Mouse (Mus musculus): ENCODE data around the gene Dnajc4. TPM values are rescaled to one million over a fixed set of nuclear protein-coding genes. Genes with fewer than 3 reads are reported as not detected.

The Dnajc4 gene
- total and polyA plus RNA-seq, 3 experiments: 45.6 to 57.6 (median 57.4) TPM

DNA sequence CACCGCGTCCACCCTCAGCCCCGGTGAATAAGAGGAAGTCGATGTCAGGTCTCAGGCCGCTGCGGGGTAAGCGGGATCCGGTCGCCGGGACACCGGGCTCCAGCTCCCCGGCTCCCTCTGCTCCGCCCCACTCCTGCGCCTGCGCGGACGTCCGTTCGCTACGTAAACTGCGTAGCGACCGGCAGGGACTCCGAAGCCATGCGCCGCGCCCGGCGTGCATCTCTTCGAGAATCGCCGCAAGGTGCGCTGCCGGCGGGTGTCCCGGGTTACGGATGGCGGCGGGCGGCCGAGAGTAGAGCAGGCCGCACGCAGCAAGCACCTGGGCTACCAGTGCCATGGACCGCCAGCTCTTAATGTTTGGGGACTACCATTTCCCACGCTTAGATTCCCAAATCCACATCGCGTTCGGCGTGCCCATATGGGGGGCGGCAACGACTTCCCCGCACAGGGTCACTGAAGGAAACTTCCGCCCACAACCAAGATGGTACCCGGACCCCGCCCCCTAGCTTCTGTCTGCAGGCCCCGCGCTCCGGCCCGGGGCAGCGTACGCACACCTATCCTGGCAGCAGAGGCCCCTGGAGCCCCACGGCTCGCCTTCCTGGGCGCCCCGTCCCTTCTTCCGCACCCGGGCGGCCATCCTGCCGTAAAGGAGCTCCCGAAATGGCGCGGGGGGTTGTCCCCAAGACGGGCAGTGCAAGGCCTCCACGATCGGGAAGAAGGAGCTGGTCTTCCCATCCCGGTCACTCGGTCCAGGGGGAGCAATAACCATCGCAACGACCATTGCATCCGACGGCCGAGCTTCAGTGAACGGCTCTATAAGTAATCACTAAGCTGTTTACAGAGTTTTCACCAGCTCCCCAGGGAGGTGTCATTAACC, 50.8 kb downstream of the Dnajc4 start, which contains the start of gene Bad:
TSS of gene Bad (plus strand) at position 490 of the 877 bp plus-strand sequence.
- peak; percentile 94 to 98 for DNase-seq
- Histone ChIP-seq H3K27me3 (ENCODE audit: control insufficient read depth, insufficient read depth, low read length) (no peaks in the 10 kb centered on the region), H3K4me3 (peak within 1 kb of the TSS; percentile 80), H3K36me3 (ENCODE audit: control insufficient read depth, insufficient read depth, low read length) (no peaks in the 10 kb centered on the region), H3K9ac (ENCODE audit: low read depth, low read length) (peak within 1 kb of the TSS; percentile 91), H3K27ac (peak within 1 kb of the TSS; percentile 84), H3K79me2 (replicated peaks; ENCODE audit: control insufficient read depth, insufficient read depth, low read length) (no peaks in the 10 kb centered on the region), H3K4me1 (ENCODE audit: control insufficient read depth, insufficient read depth, low read length) (peaks cover 3% of the 10 kb centered on the region)
- under 1% methylated on average over 83 of the region's 83 CpGs for WGBS
- intact Hi-C loops (cut with DNase I): loop anchor here (1.0 to 5.0 kb wide), 2 partner anchors 10 to 36 kb away; partner anchors contain the start of gene Plcb3
- TF ChIP-seq CTCF (IDR thresholded peaks at IDR 0.05): peak; percentile 38
- TF ChIP-seq EP300 (IDR thresholded peaks at IDR 0.05; ENCODE audit: insufficient read depth, low read depth, low read length): peak; percentile 27; the same call in 1 of the 2 replicates
- peak; percentile 77 for TF ChIP-seq POLR2A (IDR thresholded peaks at IDR 0.05; ENCODE audit: insufficient read depth, low read depth, low read length)

DNA sequence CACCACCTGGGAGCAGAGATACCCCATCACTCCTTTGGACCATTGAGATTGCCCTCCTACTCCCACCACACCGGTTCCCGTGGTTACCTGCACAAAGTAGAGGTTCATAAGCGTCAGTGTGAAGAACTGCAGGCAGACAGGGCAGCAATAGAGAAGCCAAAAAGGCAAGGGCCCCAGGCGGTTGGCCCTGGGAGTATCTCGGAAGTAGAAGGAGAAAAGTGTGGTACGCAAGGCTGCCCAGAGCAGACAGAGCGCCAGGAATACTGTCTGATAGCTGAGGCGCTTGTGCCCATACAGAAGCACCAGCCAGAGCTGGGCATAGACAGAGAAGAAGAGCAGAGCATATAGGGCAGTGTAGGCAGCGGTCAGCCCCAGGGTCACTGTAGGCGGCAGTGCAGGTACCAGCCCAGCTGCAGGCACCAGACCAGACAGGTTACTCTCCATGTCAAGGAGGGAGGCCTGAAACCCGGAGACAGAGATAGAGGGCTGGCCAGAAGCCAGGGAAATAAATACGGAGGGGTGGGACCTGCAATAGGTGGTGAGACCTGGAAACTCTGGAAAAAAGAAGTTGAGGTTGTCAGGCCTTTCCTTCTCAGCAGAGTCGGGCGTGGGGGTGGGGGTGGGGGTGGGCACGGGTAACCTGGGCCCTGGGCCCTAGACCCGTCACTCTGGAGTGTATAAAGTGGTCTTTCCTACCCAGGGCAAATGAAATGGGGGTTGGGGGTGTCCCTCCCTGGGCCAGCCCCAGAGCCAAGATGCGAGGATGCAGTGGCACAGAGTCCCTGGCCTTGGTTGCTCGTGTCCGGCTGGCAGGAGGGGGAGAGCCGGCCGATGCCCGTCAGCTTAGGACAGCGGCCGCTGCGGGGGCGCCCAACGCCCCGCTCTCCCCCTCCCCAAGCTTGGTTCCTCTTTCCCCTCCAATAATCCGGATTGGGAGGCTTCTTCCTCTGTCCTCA, 51.7 kb downstream of the Dnajc4 start:
- H3K9ac ChIP-seq (ENCODE audit: low read depth, low read length): peak overlapping the region; percentile 83
- intact Hi-C loops (cut with DNase I): loop anchor here (5.0 kb wide), 1 partner anchor 37 kb away; the partner anchor contains the start of gene Plcb3
- TF ChIP-seq EP300 (IDR thresholded peaks at IDR 0.05; ENCODE audit: insufficient read depth, low read depth, low read length): no peak
- peak overlapping the region; percentile 80 for H3K4me3 ChIP-seq
- H3K79me2 ChIP-seq (replicated peaks; ENCODE audit: control insufficient read depth, insufficient read depth, low read length): no peaks in the 10 kb centered on the region
- H3K36me3 ChIP-seq (ENCODE audit: control insufficient read depth, insufficient read depth, low read length): no peaks in the 10 kb centered on the region
- peak in 1 of 2 experiments; percentile 22 for DNase-seq
- H3K4me1 ChIP-seq (ENCODE audit: control insufficient read depth, insufficient read depth, low read length): peaks cover 3% of the 10 kb centered on the region
- H3K27me3 ChIP-seq (ENCODE audit: control insufficient read depth, insufficient read depth, low read length): no peaks in the 10 kb centered on the region
- WGBS: 20% methylated on average over 29 of the region's 29 CpGs
- peak overlapping the region; percentile 84 for H3K27ac ChIP-seq

DNA sequence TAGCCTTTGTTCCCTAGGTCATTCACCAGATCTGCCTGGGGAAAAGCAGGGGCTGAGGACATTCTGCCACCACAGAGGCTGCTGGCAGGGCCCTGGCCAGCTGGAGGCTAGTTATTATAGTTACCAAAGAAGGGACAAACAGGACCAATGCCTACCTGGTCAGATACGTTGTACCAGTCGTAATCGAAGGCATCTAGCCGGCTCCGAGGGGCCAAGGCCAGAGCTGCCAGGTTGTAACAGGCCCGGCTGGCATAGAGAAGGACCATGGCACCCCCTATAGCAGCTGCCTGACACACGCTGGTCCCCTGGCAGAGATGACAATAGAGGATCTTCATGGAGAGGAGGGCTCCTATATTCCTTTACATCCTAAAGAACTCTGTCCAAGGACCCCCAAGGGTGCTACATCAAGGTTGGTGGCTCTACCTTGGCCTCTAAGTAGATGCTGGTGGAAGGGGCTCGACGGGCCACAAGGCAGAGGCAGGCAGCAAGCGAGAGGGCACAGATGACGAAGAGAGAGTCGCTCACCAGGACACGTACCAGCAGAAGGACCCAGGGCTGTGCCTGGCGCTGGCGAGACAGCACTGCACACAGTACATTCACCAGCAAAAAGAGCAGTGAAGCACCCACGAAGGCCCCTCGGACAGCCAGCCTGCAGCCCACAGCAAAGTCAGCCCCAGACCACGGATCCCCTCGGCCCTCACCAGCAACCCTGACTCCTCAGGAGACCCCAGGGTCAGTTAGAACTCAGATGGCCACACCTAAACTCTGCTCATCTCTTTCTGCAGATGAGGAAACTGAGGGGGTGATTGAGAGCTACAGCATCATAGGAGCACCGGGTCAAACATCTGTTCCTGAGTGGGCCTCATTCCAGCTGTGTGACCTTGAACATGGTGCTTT, 53.0 kb downstream of the Dnajc4 start:
- H3K9ac ChIP-seq (ENCODE audit: low read depth, low read length): no peak overlapping the region
- H3K36me3 ChIP-seq (ENCODE audit: control insufficient read depth, insufficient read depth, low read length): no peaks in the 10 kb centered on the region
- peaks cover 2% of the 10 kb centered on the region; the same call in 1 of the 2 replicates for H3K27me3 ChIP-seq (ENCODE audit: control insufficient read depth, insufficient read depth, low read length)
- peak overlapping the region; percentile 78; the same call in 1 of the 2 replicates for H3K27ac ChIP-seq
- no peak overlapping the region for H3K4me3 ChIP-seq
- no peak for DNase-seq
- intact Hi-C loops (cut with DNase I): loop anchor here (2.0 to 5.0 kb wide), 3 partner anchors 13 to 38 kb away; partner anchors contain the start of genes Catsperz and Plcb3
- peaks cover 3% of the 10 kb centered on the region for H3K4me1 ChIP-seq (ENCODE audit: control insufficient read depth, insufficient read depth, low read length)
- H3K79me2 ChIP-seq (replicated peaks; ENCODE audit: control insufficient read depth, insufficient read depth, low read length): no peaks in the 10 kb centered on the region
- WGBS: 91% methylated on average over 20 of the region's 20 CpGs
- no peak for TF ChIP-seq EP300 (IDR thresholded peaks at IDR 0.05; ENCODE audit: insufficient read depth, low read depth, low read length)
- no peak for TF ChIP-seq CTCF (IDR thresholded peaks at IDR 0.05)
- TF ChIP-seq POLR2A (IDR thresholded peaks at IDR 0.05; ENCODE audit: insufficient read depth, low read depth, low read length): no peak

Other genes with a start within 250 kb of the Dnajc4 start
- gene Rps6ka4, start 151.9 kb downstream of the Dnajc4 start, total RNA-seq (2021): 10 to 100 TPM; 15.9 to 17.9 TPM
- 11.8 and 12.9 TPM in 2 replicates for gene Rps6ka4, start 151.9 kb downstream of the Dnajc4 start, polyA plus RNA-seq (2012; rRNA removed)
- gene Ccdc88b, start 134.4 kb downstream of the Dnajc4 start, total RNA-seq (2021): 1 to 10 TPM in 1 of 2 experiments, under 1 TPM in 1; 0.86 to 1.0 TPM
- gene Ccdc88b, start 134.4 kb downstream of the Dnajc4 start, polyA plus RNA-seq (2012; rRNA removed): 0.94 and 1.8 TPM in 2 replicates
- gene Trmt112, start 82.9 kb downstream of the Dnajc4 start, total RNA-seq (2021): 10 to 100 TPM; 32.0 to 38.5 TPM
- gene Trmt112, start 82.9 kb downstream of the Dnajc4 start, polyA plus RNA-seq (2012; rRNA removed): 67.9 and 71.5 TPM in 2 replicates
- gene Prdx5, start 82.5 kb downstream of the Dnajc4 start, total RNA-seq (2021): 100 to 1,000 TPM; 651 to 766 TPM
- 411 and 490 TPM in 2 replicates for gene Prdx5, start 82.5 kb downstream of the Dnajc4 start, polyA plus RNA-seq (2012; rRNA removed)
- 100 to 1,000 TPM; 156 to 180 TPM for gene Esrra, start 70.8 kb downstream of the Dnajc4 start, total RNA-seq (2021)
- 135 and 152 TPM in 2 replicates for gene Esrra, start 70.8 kb downstream of the Dnajc4 start, polyA plus RNA-seq (2012; rRNA removed)
- not detected for gene Catsperz, start 67.2 kb downstream of the Dnajc4 start, total RNA-seq (2021)
- 0.23 and 0.64 TPM in 2 replicates for gene Catsperz, start 67.2 kb downstream of the Dnajc4 start, polyA plus RNA-seq (2012; rRNA removed)
- not detected for gene Kcnk4, start 58.1 kb downstream of the Dnajc4 start, total RNA-seq (2021)
- gene Kcnk4, start 58.1 kb downstream of the Dnajc4 start, polyA plus RNA-seq (2012; rRNA removed): 0.21 TPM in 1 of 2 replicates, not detected in the other
- gene Bad, start 50.7 kb downstream of the Dnajc4 start, total RNA-seq (2021): 10 to 100 TPM; 21.1 to 25.8 TPM
- gene Bad, start 50.7 kb downstream of the Dnajc4 start, polyA plus RNA-seq (2012; rRNA removed): 30.6 and 33.5 TPM in 2 replicates
- gene Gpr137, start 50.1 kb downstream of the Dnajc4 start, total RNA-seq (2021): 10 to 100 TPM; 34.1 to 35.4 TPM
- 53.4 and 60.4 TPM in 2 replicates for gene Gpr137, start 50.1 kb downstream of the Dnajc4 start, polyA plus RNA-seq (2012; rRNA removed)
- 10 to 100 TPM; 85.8 to 91.0 TPM for gene Ppp1r14b, start 17.6 kb downstream of the Dnajc4 start, total RNA-seq (2021)
- gene Ppp1r14b, start 17.6 kb downstream of the Dnajc4 start, polyA plus RNA-seq (2012; rRNA removed): 42.3 and 56.8 TPM in 2 replicates
- gene Plcb3, start 16.1 kb downstream of the Dnajc4 start, total RNA-seq (2021): 10 to 100 TPM; 14.6 to 15.2 TPM
- 27.5 and 33.7 TPM in 2 replicates for gene Plcb3, start 16.1 kb downstream of the Dnajc4 start, polyA plus RNA-seq (2012; rRNA removed)
- 10 to 100 TPM; 23.2 to 24.7 TPM for gene Fkbp2, start 12.1 kb downstream of the Dnajc4 start, total RNA-seq (2021)
- gene Fkbp2, start 12.1 kb downstream of the Dnajc4 start, polyA plus RNA-seq (2012; rRNA removed): 21.1 and 27.6 TPM in 2 replicates
- 100 to 1,000 TPM; 413 to 501 TPM for gene Vegfb, start 4.9 kb downstream of the Dnajc4 start, total RNA-seq (2021)
- 257 and 355 TPM in 2 replicates for gene Vegfb, start 4.9 kb downstream of the Dnajc4 start, polyA plus RNA-seq (2012; rRNA removed)
- 10 to 100 TPM; 25.5 to 33.6 TPM for gene Nudt22, start 3.5 kb upstream of the Dnajc4 start, total RNA-seq (2021)
- gene Nudt22, start 3.5 kb upstream of the Dnajc4 start, polyA plus RNA-seq (2012; rRNA removed): 44.5 and 47.4 TPM in 2 replicates
- gene Trpt1, start 3.6 kb upstream of the Dnajc4 start, total RNA-seq (2021): 10 to 100 TPM; 20.7 to 26.3 TPM
- 26.4 and 30.7 TPM in 2 replicates for gene Trpt1, start 3.6 kb upstream of the Dnajc4 start, polyA plus RNA-seq (2012; rRNA removed)
- 1 to 10 TPM; 5.2 to 9.0 TPM for gene Fermt3, start 26.9 kb upstream of the Dnajc4 start, total RNA-seq (2021)
- 4.7 and 7.8 TPM in 2 replicates for gene Fermt3, start 26.9 kb upstream of the Dnajc4 start, polyA plus RNA-seq (2012; rRNA removed)
- 100 to 1,000 TPM; 117 to 121 TPM for gene Stip1, start 47.4 kb upstream of the Dnajc4 start, total RNA-seq (2021)
- gene Stip1, start 47.4 kb upstream of the Dnajc4 start, polyA plus RNA-seq (2012; rRNA removed): 49.9 and 80.2 TPM in 2 replicates
- gene Macrod1, start 64.2 kb upstream of the Dnajc4 start, total RNA-seq (2021): 100 to 1,000 TPM; 262 to 309 TPM
- gene Macrod1, start 64.2 kb upstream of the Dnajc4 start, polyA plus RNA-seq (2012; rRNA removed): 260 and 278 TPM in 2 replicates
- 1 to 10 TPM; 1.1 to 1.2 TPM for gene Flrt1, start 113.2 kb upstream of the Dnajc4 start, total RNA-seq (2021)
- gene Flrt1, start 113.2 kb upstream of the Dnajc4 start, polyA plus RNA-seq (2012; rRNA removed): 0.84 and 0.94 TPM in 2 replicates
- 10 to 100 TPM; 62.1 to 70.9 TPM for gene Otub1, start 213.7 kb upstream of the Dnajc4 start, total RNA-seq (2021)
- gene Otub1, start 213.7 kb upstream of the Dnajc4 start, polyA plus RNA-seq (2012; rRNA removed): 73.3 and 84.2 TPM in 2 replicates
- 100 to 1,000 TPM; 384 to 424 TPM for gene Cox8a, start 225.0 kb upstream of the Dnajc4 start, total RNA-seq (2021)
- 589 and 775 TPM in 2 replicates for gene Cox8a, start 225.0 kb upstream of the Dnajc4 start, polyA plus RNA-seq (2012; rRNA removed)
- gene Naa40, start 248.6 kb upstream of the Dnajc4 start, total RNA-seq (2021): 10 to 100 TPM; 14.9 to 16.4 TPM
- 23.8 and 31.8 TPM in 2 replicates for gene Naa40, start 248.6 kb upstream of the Dnajc4 start, polyA plus RNA-seq (2012; rRNA removed)